Mouse (Mus musculus): ENCODE results near the gene Ing3. TPM values are rescaled to one million over a fixed set of nuclear protein-coding genes. Genes with fewer than 3 reads are reported as not detected.

Ing3 gene
- total RNA-seq, 2 experiments from 2014 or later: 19.6 to 32.6 TPM

GRCm38 (mm10) chr6:21990181-21991135 lies 41.1 kb downstream of the Ing3 start:
- ATAC-seq (replicated peaks; ENCODE audit: low FRiP score, poor library complexity, severe bottlenecking): no peak

DNA sequence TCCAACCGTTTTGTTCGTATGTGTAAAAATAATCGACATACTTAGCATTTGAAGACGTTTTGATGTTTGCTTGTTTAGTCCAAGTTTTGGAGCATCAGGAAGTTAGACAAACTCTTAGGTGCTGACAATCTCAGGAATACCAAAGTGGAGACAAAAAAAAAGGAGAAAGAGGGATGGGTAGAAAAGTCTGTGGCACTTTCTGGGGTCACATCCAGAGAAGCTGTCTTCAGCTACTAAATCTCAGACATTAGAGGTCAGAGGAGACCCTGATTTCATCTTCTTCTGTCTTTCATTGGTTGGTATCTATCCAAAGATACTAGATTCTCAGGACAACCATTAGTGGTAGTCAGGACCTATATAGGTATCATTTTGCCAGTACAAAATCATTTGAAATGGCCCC lies 41.8 kb downstream of the Ing3 start:
- ATAC-seq (replicated peaks; ENCODE audit: low FRiP score, poor library complexity, severe bottlenecking): no peak

GRCm38 (mm10) chr6:21993070-21993469 lies 43.7 kb downstream of the Ing3 start:
- no peak for ATAC-seq (replicated peaks; ENCODE audit: low FRiP score, poor library complexity, severe bottlenecking)

- ATAC-seq (replicated peaks; ENCODE audit: low FRiP score, poor library complexity, severe bottlenecking): no peak
Measured at GRCm38 (mm10) chr6:21998131-21998530, 48.8 kb downstream of the Ing3 start.

DNA sequence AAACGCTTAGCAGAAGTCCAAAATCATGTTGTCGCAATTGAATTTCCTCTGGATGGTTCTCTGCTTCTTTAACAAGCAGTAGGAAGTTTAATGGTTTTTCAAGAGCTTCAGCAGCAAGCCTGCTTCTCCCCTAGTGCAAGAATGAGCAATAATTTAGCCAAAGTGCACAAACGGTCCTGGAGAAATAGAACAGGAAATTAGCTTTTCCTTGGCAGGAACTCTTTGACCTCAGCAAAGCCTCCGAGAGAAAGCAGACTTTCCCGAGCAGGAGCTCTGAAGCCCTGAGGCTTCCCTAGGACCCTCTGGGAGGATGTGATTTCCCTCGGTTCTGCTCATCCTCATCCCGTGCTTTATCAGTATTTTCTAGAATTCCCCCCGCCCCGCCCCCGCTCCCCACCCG lies 49.7 kb downstream of the Ing3 start:
- no peak for ATAC-seq (replicated peaks; ENCODE audit: low FRiP score, poor library complexity, severe bottlenecking)

- ATAC-seq (replicated peaks; ENCODE audit: low FRiP score, poor library complexity, severe bottlenecking): no peak
Measured at GRCm38 (mm10) chr6:22000086-22000485, 50.7 kb downstream of the Ing3 start.

GRCm38 (mm10) chr6:22000881-22001280 lies 51.5 kb downstream of the Ing3 start:
- no peak for ATAC-seq (replicated peaks; ENCODE audit: low FRiP score, poor library complexity, severe bottlenecking)

DNA sequence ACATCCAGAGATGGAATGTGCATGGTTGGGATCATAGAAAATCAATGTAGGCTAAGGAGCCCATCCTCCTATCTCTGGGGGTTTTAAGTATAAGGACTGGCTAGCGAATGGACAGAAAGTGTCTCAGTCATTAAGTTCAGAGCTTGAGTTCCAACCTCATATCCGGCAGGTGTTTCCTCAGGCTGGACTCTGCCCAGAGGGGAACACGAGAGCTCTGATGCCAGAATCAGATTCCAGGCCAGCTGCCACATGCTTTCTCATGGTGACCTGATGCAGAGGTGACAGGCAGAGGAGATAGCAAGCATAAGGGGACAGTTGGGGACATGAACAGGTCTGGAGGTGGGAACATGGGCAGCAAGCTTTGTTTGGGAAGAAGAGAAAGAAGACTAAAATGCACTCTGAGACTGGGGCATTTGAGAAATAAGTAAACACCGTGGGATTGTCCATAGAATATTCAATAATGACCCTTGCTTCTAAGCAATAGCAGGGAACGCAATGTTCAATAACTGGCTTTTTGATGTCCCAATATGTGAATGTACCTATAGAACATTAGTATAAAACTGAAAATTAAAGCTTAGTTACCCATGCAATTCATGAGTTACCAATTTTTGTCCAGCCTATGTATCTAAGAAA lies 52.0 kb downstream of the Ing3 start:
- no peak for ATAC-seq (replicated peaks; ENCODE audit: low FRiP score, poor library complexity, severe bottlenecking)

- no peak for ATAC-seq (replicated peaks; ENCODE audit: low FRiP score, poor library complexity, severe bottlenecking)
Measured at GRCm38 (mm10) chr6:22002521-22003199, 53.3 kb downstream of the Ing3 start.

GRCm38 (mm10) chr6:22003200-22003587 lies 53.8 kb downstream of the Ing3 start:
- ATAC-seq (replicated peaks; ENCODE audit: low FRiP score, poor library complexity, severe bottlenecking): no peak

DNA sequence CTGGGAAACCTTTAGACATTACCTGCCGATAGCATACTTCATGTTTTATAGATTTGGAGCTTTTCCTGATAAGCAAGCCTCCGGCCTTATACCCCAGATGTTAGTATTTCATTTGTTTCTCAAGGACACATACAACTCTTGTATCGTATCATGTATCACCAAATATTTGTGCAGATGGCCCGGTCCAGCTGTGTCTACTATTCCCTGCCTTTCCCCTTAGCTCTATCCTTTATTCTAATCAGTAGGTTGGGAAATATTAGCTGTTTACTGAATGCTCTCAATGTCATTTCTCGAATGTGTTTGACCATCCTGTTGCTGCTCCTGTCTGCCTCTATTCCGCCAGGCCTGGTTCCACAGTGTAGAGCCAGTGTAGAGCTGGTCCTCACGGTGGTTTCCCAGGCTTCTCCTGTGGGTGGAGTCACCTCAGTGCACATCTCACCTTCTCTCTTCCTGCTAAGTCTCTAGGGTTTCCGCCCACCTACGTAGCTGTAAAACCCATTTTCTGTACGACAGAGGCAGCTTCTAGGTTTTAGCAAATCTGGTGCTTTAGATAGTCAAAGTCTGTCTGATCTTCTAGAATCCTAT lies 54.7 kb downstream of the Ing3 start:
- ATAC-seq (replicated peaks; ENCODE audit: low FRiP score, poor library complexity, severe bottlenecking): no peak

GRCm38 (mm10) chr6:22008346-22008745 lies 59.0 kb downstream of the Ing3 start:
- ATAC-seq (replicated peaks; ENCODE audit: low FRiP score, poor library complexity, severe bottlenecking): no peak

DNA sequence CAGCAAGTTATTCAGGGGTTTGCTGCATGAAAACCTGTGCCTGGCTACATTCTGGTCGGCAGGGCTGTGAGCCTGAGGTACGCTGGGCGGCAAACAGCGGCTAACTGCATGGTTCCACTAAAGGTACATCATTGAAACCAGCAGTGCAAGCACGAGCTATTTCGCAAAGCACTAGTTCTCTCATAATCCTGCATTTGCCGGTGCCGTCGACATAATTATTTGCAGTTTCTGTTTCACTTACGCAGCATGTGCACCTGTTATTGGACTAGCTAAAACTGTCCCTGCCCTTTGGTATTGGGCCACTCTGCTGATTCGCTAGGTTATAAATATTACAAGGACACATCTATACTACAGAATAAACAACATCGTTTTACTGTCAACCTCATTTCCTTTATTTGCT lies 60.9 kb downstream of the Ing3 start:
- no peak for ATAC-seq (replicated peaks; ENCODE audit: low FRiP score, poor library complexity, severe bottlenecking)

DNA sequence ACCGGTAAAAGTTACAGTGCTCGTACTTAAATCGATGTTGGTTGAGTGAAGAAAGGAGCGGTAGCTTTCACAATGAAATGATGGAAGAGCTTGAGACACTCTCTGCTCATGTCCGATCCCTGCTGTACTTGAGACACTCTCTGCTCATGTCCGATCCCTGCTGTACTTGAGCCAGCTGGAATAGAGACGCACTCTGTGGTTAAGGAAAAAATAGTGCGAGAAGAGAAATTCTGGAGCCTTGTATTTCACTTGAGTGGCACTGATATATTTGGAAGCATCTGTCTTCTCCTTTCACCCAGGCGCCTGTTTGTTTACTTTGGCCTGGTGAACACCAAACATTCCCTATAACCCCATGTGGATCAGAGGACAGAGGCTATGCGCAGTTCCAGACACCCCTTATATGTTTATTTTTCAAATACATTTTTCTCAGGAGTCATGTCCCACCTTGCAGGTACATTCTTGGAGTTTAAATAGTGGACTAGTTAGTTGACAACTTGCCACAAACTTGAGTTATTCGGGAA lies 61.5 kb downstream of the Ing3 start:
- ATAC-seq (replicated peaks; ENCODE audit: low FRiP score, poor library complexity, severe bottlenecking): no peak

DNA sequence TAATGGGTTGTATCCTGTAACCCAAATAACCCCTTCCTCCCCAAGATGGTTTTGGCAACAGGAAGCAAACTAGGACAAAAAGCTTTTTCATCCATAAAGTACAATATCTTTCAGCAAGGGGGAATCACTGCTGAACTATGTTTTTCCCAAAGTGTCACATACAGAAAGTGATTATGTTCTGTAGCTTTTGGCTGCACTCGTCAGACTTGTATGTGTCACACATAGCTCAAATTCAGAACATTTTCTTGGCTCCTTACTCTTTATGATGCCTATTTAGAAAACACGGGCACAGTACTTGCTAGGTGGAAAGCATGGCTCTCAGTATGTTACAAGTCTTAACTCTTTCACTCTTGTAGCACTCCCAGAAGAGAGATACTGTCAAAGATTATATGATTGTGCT lies 62.2 kb downstream of the Ing3 start:
- no peak for ATAC-seq (replicated peaks; ENCODE audit: low FRiP score, poor library complexity, severe bottlenecking)

DNA sequence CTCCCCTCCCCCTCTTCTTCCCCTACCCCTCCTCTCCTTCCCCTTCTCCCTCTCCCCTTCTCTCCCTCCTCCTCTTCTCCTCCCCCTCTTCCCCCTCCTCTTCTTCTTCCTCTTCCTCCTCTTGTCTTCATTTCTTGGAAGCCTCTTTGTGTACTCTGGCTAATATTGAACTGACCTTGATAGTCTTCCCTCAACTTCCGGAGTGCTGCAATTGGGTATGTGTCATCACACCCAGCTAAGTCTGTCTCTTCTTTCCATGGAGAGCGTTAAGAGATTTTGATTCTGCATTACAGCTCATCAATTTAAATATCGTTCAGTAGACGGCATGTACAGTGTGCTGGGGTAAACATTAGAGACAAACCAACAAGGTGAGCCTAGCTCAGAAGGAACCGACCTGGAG lies 62.7 kb downstream of the Ing3 start:
- no peak for ATAC-seq (replicated peaks; ENCODE audit: low FRiP score, poor library complexity, severe bottlenecking)

GRCm38 (mm10) chr6:22012501-22012900 lies 63.1 kb downstream of the Ing3 start:
- ATAC-seq (replicated peaks; ENCODE audit: low FRiP score, poor library complexity, severe bottlenecking): no peak

- no peak for ATAC-seq (replicated peaks; ENCODE audit: low FRiP score, poor library complexity, severe bottlenecking)
Measured at GRCm38 (mm10) chr6:22013394-22013793, 64.0 kb downstream of the Ing3 start.

DNA sequence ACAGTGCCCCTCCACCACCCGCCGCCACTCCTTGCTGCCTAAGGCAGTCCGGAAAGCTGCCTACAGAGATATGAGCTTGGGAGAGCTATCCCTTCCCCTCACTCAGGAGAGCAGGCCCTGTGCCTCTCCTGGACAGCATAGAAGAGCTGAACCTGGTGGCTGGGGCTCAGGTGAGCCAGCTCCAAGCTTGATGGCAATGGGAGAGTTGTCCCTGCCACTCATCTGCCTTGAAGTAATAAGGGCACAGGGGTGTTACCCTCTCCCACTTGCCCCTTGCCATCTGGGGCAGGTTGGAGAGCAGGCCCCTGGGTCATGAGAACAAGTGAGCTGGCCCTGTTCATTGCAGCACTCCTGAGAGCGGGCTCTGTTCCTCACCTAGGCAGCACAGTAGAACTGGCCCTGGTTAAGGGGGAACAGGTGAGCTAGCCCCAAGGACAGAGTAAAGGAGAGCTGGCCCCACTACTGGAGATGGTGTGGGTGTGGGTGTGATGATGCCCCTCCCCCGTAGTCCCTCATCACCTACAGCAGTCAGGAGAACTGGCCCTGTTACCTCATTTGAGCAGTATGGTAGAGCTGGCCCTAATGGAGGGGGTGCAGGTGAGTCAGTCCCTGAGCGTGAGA lies 65.0 kb downstream of the Ing3 start:
- ATAC-seq (replicated peaks; ENCODE audit: low FRiP score, poor library complexity, severe bottlenecking): no peak

- ATAC-seq (replicated peaks; ENCODE audit: low FRiP score, poor library complexity, severe bottlenecking): no peak
Measured at GRCm38 (mm10) chr6:22017631-22018030, 68.3 kb downstream of the Ing3 start.
